Mouse (Mus musculus) small intestine, adult 2 months (tissue): Measurements from ENCODE around the gene Hcrtr1. TPM values are rescaled to one million over a fixed set of nuclear protein-coding genes. Genes with fewer than 3 reads are reported as not detected.
A peak's percentile ranks its signal among the peaks of the same experiment; 100 is the strongest.

ENCODE experiments used
- H3K27ac ChIP-seq: fragments of 200-500 bp; 2 replicates; pipeline ENCODE4 v1.5.1; 2012; ENCODE audit warnings: low read depth, low read length, control low read depth, inconsistent platforms; ENCODE audit not compliant: insufficient read depth
- H3K27me3 ChIP-seq: fragments of 200-500 bp; 2 replicates; pipeline ENCODE4 v1.6.1; 2012; ENCODE audit warnings: mild to moderate bottlenecking, moderate library complexity, low read length, inconsistent platforms; ENCODE audit not compliant: control insufficient read depth, insufficient read depth
- H3K36me3 ChIP-seq: fragments of 200-500 bp; 2 replicates; pipeline ENCODE4 v1.6.1; 2012; ENCODE audit warnings: mild to moderate bottlenecking, low read length, control low read depth, inconsistent platforms; ENCODE audit not compliant: control insufficient read depth, insufficient read depth
- H3K4me1 ChIP-seq: fragments of 200-500 bp; 2 replicates; pipeline ENCODE4 v1.6.1; 2012; ENCODE audit warnings: low read length, inconsistent platforms, mixed read lengths; ENCODE audit not compliant: control insufficient read depth, insufficient read depth, insufficient read length
- H3K4me3 ChIP-seq: fragments of 200-500 bp; 2 replicates; pipeline ENCODE4 v1.5.1; 2012; ENCODE audit warnings: low read depth, mild to moderate bottlenecking, control low read depth, inconsistent platforms, low read length, moderate library complexity
- CTCF ChIP-seq: fragments of 200-500 bp; IDR thresholded peaks from 2 replicates; pipeline ENCODE4 v1.5.1; 2012; ENCODE audit warnings: low read depth, mild to moderate bottlenecking, control low read depth, inconsistent platforms, low read length, moderate library complexity, mixed read lengths; ENCODE audit not compliant: insufficient replicate concordance, insufficient read length; ENCODE audit errors: extremely low read depth
- POLR2A ChIP-seq: fragments of 200-500 bp; IDR thresholded peaks from 2 replicates; pipeline ENCODE4 v1.6.1; 2012; ENCODE audit warnings: low read depth, mild to moderate bottlenecking, control low read depth, inconsistent platforms, low read length, moderate library complexity
- WGBS: fragments of 180-500 bp; shearing (Covaris S2); methylation state at CpG from one replicate; pipeline ENCODE4 v1.1.7; 2018; 5-methylcytosine and 5-hydroxymethylcytosine counted together
- polyA plus RNA-seq: library from polyadenylated mRNA; depleted of rRNA; stranded (reverse); fragments of >200 nt; gene quantifications from 2 replicates; pipeline ENCODE4 v1.2.3, GENCODE M21; 2012

Hcrtr1 gene
- polyA plus RNA-seq, 1 experiment: 3.8 TPM

GRCm38 (mm10) chr4:130180909-130181602 is 41.9 kb upstream of the Hcrtr1 start:
- Histone ChIP-seq H3K4me1 (peaks cover 14% of the 10 kb centered on the region; the same call in 1 of the 2 replicates), H3K36me3 (no peaks in the 10 kb centered on the region), H3K4me3 (no peak overlapping the region), H3K27ac (no peak overlapping the region), H3K27me3 (no peaks in the 10 kb centered on the region)
- TF ChIP-seq CTCF: no peak
- no peak for TF ChIP-seq POLR2A
- WGBS: 82% methylated on average over 7 of the region's 7 CpGs

- WGBS: 22% methylated on average over 3 of the region's 3 CpGs
- TF ChIP-seq POLR2A (no peak), CTCF (no peak)
- no peaks in the 10 kb centered on the region for H3K27me3 ChIP-seq
These were observed 40.7 kb upstream of the Hcrtr1 start for GRCm38 (mm10) chr4:130179876-130180275.

GRCm38 (mm10) chr4:130177536-130177935 is 38.4 kb upstream of the Hcrtr1 start:
- no peaks in the 10 kb centered on the region for H3K27me3 ChIP-seq
- H3K4me1 ChIP-seq: peaks cover 37% of the 10 kb centered on the region
- 64% methylated on average over 7 of the region's 7 CpGs for WGBS
- no peak overlapping the region for H3K27ac ChIP-seq
- TF ChIP-seq POLR2A (no peak), CTCF (no peak)
- H3K36me3 ChIP-seq: no peaks in the 10 kb centered on the region
- no peak overlapping the region for H3K4me3 ChIP-seq

More at GRCm38 (mm10) chr4:130179876-130180275, 40.7 kb upstream of the Hcrtr1 start:
- Histone ChIP-seq H3K4me1 (peaks cover 24% of the 10 kb centered on the region), H3K27ac (no peak overlapping the region), H3K36me3 (no peaks in the 10 kb centered on the region), H3K4me3 (no peak overlapping the region)

GRCm38 (mm10) chr4:130177087-130177486 is 37.9 kb upstream of the Hcrtr1 start:
- 32% methylated on average over 4 of the region's 4 CpGs for WGBS
- Histone ChIP-seq H3K4me3 (no peak overlapping the region), H3K27me3 (no peaks in the 10 kb centered on the region), H3K36me3 (no peaks in the 10 kb centered on the region), H3K27ac (no peak overlapping the region), H3K4me1 (peaks cover 40% of the 10 kb centered on the region)
- no peak for TF ChIP-seq POLR2A

- 45% methylated on average over 5 of the region's 5 CpGs for WGBS
- no peaks in the 10 kb centered on the region for H3K27me3 ChIP-seq
- TF ChIP-seq CTCF: no peak
- TF ChIP-seq POLR2A: no peak
- H3K4me1 ChIP-seq: peaks cover 40% of the 10 kb centered on the region
- no peak overlapping the region for H3K4me3 ChIP-seq
- 0 out of 2 replicates have a peak, but pooled peaks cover 2% of the 10 kb centered on the region for H3K36me3 ChIP-seq
- H3K27ac ChIP-seq: no peak overlapping the region
These were observed 37.1 kb upstream of the Hcrtr1 start for GRCm38 (mm10) chr4:130176156-130176720.

- Histone ChIP-seq H3K27me3 (no peaks in the 10 kb centered on the region), H3K4me1 (peaks cover 39% of the 10 kb centered on the region), H3K4me3 (peak within 1 kb of the TSS; percentile 60), H3K36me3 (peaks cover 2% of the 10 kb centered on the region; the same call in 1 of the 2 replicates), H3K27ac (peak within 1 kb of the TSS; percentile 84)
- TF ChIP-seq POLR2A: no peak
- TF ChIP-seq CTCF: no peak
- 3% methylated on average over 14 of the region's 14 CpGs for WGBS
These were observed 36.0 kb upstream of the Hcrtr1 start, which contains the start of gene Tinagl1 for GRCm38 (mm10) chr4:130175072-130175711. Tinagl1 (minus strand) TSS chr4:130175122.
